Mouse (Mus musculus) liver, embryonic 14.5 days (tissue): Measurements from ENCODE around the gene Knstrn. TPM values are rescaled to one million over a fixed set of nuclear protein-coding genes. Genes with fewer than 3 reads are reported as not detected.

Source experiments
- ATAC-seq: fragments of 200-750 bp; cut with Nextera tagmentation; 2 replicates; pipeline ENCODE4 v1.8.0; 2017; ENCODE audit warnings: moderate number of reproducible peaks, mild to moderate bottlenecking, moderate library complexity; ENCODE audit not compliant: insufficient read depth
- DNase-seq, 3 experiments: peaks; one replicate each; pipeline ENCODE4 v3.0.0-alpha.2; 2012 to 2013; ENCODE audit warnings: low read depth in 3 of 3, low spot score in 3 of 3
- H3K27ac ChIP-seq: fragments of 300-500 bp; sonication (generic); 2 replicates; pipeline ENCODE4 v1.5.1; 2014; ENCODE audit warnings: moderate library complexity, mild to moderate bottlenecking, control low read depth, inconsistent platforms
- H3K27me3 ChIP-seq: fragments of 300-500 bp; sonication (generic); 2 replicates; pipeline ENCODE4 v1.6.1; 2014; ENCODE audit warnings: mild to moderate bottlenecking, low read length, moderate library complexity; ENCODE audit not compliant: control insufficient read depth, insufficient read depth
- H3K36me3 ChIP-seq: fragments of 300-500 bp; sonication (generic); replicated peaks from 2 replicates; pipeline ENCODE4 v1.6.1; 2014; ENCODE audit warnings: low read depth; ENCODE audit not compliant: control insufficient read depth, insufficient read depth
- H3K4me1 ChIP-seq, 2 experiments: fragments of 200-500 bp in 1 of 2; fragments of 300-500 bp in 1 of 2; sonication (generic) in 1 of 2; replicated peaks; 2 replicates each; pipeline ENCODE4 v1.6.1; 2012 to 2014; ENCODE audit warnings: antibody characterized with exemption in 1 of 2, inconsistent platforms in 1 of 2, low read length in 1 of 2; ENCODE audit not compliant: control insufficient read depth in 2 of 2, insufficient read depth in 2 of 2
- H3K4me2 ChIP-seq: fragments of 300-500 bp; sonication (generic); 2 replicates; pipeline ENCODE4 v1.6.1; 2014; ENCODE audit warnings: low read depth, mild to moderate bottlenecking, control low read depth, moderate library complexity
- H3K4me3 ChIP-seq, 2 experiments: fragments of 200-500 bp in 1 of 2; fragments of 300-500 bp in 1 of 2; sonication (generic) in 1 of 2; 2 replicates each; pipeline ENCODE4 v1.5.1; 2012 to 2014; ENCODE audit warnings: low read depth in 2 of 2, low read length in 2 of 2, mild to moderate bottlenecking in 2 of 2, control low read depth in 1 of 2, inconsistent platforms in 1 of 2, moderate library complexity in 1 of 2; ENCODE audit not compliant: insufficient read depth in 1 of 2
- H3K9ac ChIP-seq: fragments of 300-500 bp; sonication (generic); replicated peaks from 2 replicates; pipeline ENCODE4 v1.6.1; 2014; ENCODE audit warnings: mild to moderate bottlenecking, control low read depth, moderate library complexity
- H3K9me3 ChIP-seq: fragments of 300-500 bp; sonication (generic); 2 replicates; pipeline ENCODE4 v1.6.1; 2016; ENCODE audit warnings: low read length, mixed read lengths; ENCODE audit not compliant: control insufficient read depth
- CTCF ChIP-seq: IDR thresholded peaks from 2 replicates; pipeline ENCODE4 v1.5.1; 2016; ENCODE audit warnings: antibody characterized with exemption, low read depth, control low read depth
- EP300 ChIP-seq: IDR thresholded peaks from 2 replicates; pipeline ENCODE4 v1.6.1; 2016; ENCODE audit warnings: antibody characterized with exemption, low read depth
- WGBS: fragments of 180-500 bp; shearing (Covaris S2); extraction: QIAGEN DNeasy Blood & Tissue Kit; methylation state at CpG from one replicate; pipeline ENCODE4 v1.1.7; 2014; ENCODE audit not compliant: insufficient replicate concordance; 5-methylcytosine and 5-hydroxymethylcytosine counted together
- polyA plus RNA-seq, 2 experiments: library from polyadenylated mRNA; depleted of rRNA in 1 of 2; stranded (reverse) in 1 of 2; unstranded in 1 of 2; fragments of >200 nt; fragmentation: Nextera tagmentation in 1 of 2; extraction: Ambion mirVana in 1 of 2; gene quantifications; 2 replicates each; pipeline versions ENCODE4 v1.2.1 to v1.2.3; 2012 to 2014

Gene Knstrn
- polyA plus RNA-seq, 2 experiments = 50.8 to 84.7 TPM

DNA sequence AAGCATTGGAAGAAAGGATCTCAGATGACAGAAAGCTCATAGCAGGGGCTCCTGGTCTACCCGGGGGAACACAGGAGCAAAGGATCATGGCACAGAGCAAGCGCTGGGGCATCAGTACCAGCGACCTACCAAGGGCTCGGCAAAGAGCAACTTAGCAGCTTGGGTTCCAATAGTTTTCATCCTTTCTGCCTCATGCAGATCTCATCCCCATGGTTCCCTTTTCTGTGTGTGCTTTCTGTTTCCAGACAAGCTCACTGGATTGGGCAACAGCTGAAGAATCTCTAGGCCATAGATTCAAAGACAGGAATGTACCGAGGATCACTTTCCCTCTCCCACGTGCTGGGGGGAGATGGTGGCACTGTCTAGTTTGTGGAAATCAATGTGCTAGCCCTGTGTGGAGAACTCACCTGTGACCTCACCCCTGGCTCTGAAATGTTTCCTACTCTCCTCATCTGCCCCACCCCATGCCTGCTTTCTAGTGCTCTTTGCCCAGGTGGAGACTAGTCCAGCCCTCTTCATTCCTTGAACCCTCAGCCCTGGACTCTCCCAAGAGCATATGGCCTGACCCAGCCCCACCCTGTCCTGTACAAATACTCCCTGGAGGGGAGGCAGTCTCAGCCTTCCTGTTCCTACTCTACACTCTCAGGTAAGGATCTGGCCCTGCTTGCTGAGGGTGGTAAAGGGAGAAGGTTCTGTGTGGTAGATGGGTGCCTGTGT is 41.5 kb upstream of the Knstrn start, which contains the start of gene Phgr1:
Gene Phgr1 (plus strand): TSS at position 612 of the 717 bp plus-strand sequence.
- Histone ChIP-seq H3K27me3 (no peaks in the 10 kb centered on the region), H3K36me3 (no peaks in the 10 kb centered on the region), H3K4me1 (no peaks in the 10 kb centered on the region), H3K9ac (no peak within 1 kb of the TSS), H3K27ac (no peak within 1 kb of the TSS), H3K4me2 (no peak within 1 kb of the TSS), H3K4me3 (no peak within 1 kb of the TSS), H3K9me3 (no peaks in the 10 kb centered on the region)
- ATAC-seq (no peak), DNase-seq (no peak)
- WGBS = 66% methylated on average over 6 of the region's 6 CpGs
- TF ChIP-seq CTCF (no peak), EP300 (no peak)

DNA sequence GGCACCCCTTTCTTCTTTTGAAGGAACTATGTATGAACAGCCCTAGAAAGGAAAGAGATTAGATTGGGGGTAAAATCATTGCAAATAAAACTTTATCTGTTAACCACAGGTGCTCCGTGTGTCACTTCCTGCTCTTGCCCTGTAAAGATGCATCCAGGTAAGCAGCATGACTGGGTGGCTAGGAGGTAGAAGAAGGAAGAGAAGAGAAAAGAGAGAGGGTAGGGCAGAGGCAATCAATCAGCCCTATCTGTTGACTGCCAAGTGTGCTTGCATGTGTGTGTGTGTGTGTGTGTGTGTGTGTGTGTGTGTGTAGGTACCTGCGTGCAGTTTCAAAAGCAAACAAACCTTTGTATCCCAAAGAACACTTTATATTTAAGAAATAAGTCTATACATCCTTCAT is 39.3 kb upstream of the Knstrn start:
- DNase-seq = no peak
- no peak for ATAC-seq
- TF ChIP-seq CTCF = no peak

DNA sequence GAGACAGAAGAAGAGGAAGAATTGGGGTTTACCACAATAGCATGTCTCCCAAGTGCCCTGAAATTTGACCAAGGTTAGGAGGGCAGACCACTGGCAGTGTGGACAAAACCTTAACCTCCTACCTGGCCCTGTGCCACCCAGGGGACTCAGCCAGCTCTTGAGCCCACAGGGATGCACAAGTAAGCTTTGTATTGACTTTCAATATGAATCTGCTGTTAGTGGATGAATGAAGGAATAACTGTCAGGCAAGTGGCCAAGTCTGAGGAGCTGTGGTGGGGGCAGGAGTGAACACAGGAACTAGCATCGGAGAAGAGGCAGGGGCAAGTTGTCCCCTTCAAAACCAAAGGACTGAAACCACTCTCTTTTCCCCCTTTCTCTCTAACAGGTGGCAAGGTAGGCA is 38.4 kb upstream of the Knstrn start:
- no peak overlapping the region for H3K9ac ChIP-seq
- H3K27ac ChIP-seq = no peak overlapping the region
- H3K36me3 ChIP-seq = no peaks in the 10 kb centered on the region
- no peak overlapping the region for H3K4me3 ChIP-seq
- no peak for TF ChIP-seq CTCF
- no peaks in the 10 kb centered on the region for H3K9me3 ChIP-seq
- no peak overlapping the region for H3K4me2 ChIP-seq
- H3K27me3 ChIP-seq = peaks cover 3% of the 10 kb centered on the region
- WGBS = 46% methylated on average over 1 of the region's 1 CpGs
- peaks cover 3 to 6% of the 10 kb centered on the region in 2 experiments; a peak in 3 of 4 replicates for H3K4me1 ChIP-seq
- ATAC-seq (no peak), DNase-seq (no peak)

More for the DNA sequence above, 39.3 kb upstream of the Knstrn start:
- Histone ChIP-seq H3K4me2 (no peak overlapping the region), H3K9ac (no peak overlapping the region), H3K27ac (no peak overlapping the region), H3K4me3 (no peak overlapping the region), H3K4me1 (peaks cover 3 to 4% of the 10 kb centered on the region in 2 experiments; a peak in 3 of 4 replicates), H3K36me3 (no peaks in the 10 kb centered on the region), H3K9me3 (no peaks in the 10 kb centered on the region), H3K27me3 (no peaks in the 10 kb centered on the region; the same call in 1 of the 2 replicates)
- 56% methylated on average over 2 of the region's 2 CpGs for WGBS

DNA sequence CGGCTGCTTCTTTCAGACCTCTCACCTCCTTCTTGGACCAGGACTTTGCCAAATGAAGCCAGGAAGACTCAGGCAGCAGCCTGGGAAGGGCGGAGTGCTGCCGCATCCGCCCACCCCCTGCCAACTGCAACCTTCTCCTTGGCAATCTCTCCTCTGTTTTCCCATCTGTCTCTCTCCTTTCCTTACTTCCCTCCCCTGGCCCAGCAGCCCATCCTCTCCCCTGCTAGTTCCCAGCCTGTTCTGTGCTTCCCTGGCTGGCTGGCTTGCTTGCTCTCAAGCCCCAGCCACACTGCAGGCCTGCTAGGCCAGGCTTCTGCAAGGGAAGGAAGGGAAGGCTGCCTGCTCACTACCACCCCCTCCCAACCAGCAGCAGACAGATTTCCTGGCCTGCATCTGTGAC is 38.0 kb upstream of the Knstrn start:
- Histone ChIP-seq H3K9me3 (no peaks in the 10 kb centered on the region), H3K9ac (no peak overlapping the region), H3K27me3 (peaks cover 7% of the 10 kb centered on the region), H3K4me1 (peaks cover 3 to 6% of the 10 kb centered on the region in 2 experiments; a peak in 3 of 4 replicates), H3K4me2 (no peak overlapping the region), H3K4me3 (no peak overlapping the region), H3K36me3 (no peaks in the 10 kb centered on the region), H3K27ac (no peak overlapping the region)
- WGBS = 65% methylated on average over 4 of the region's 4 CpGs
- DNase-seq (no peak), ATAC-seq (no peak)
- TF ChIP-seq CTCF (no peak), EP300 (no peak)

- 45% methylated on average over 2 of the region's 2 CpGs for WGBS
- TF ChIP-seq EP300 = no peak
- H3K4me2 ChIP-seq = no peak overlapping the region
- ATAC-seq (no peak), DNase-seq (no peak)
- peaks cover 7% of the 10 kb centered on the region for H3K27me3 ChIP-seq
- H3K9me3 ChIP-seq = no peaks in the 10 kb centered on the region
- no peak overlapping the region for H3K27ac ChIP-seq
- H3K36me3 ChIP-seq = no peaks in the 10 kb centered on the region
- no peak overlapping the region for H3K4me3 ChIP-seq
- no peak overlapping the region for H3K9ac ChIP-seq
- peaks cover 3 to 6% of the 10 kb centered on the region in 2 experiments; a peak in 3 of 4 replicates for H3K4me1 ChIP-seq
Measured at GRCm38 (mm10) chr2:118776295-118776694, 37.5 kb upstream of the Knstrn start.
